19 mouse cellular contexts compared by ENCODE assay signal in the genomic region with DNA sequence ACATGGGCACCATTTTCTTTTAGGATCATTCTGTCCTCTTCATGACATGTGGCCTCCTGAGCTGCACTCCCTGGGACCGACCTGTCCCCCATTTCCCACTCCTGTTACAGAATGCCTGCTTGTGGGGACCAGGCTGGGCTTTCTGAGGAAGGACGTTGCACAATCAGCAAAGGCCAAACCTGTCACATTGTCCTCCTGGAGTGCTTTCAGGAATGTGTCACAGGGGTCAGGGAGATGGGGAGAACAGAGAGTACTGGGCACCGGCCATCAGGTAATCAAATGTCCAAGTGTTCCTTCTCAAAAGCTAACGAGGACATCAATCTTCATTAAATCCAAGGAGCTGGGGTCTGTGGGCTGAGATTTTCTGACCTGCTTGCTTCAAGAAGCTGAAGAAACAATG.
A peak's percentile ranks its signal among the peaks of the same experiment; 100 is the strongest.
DNase-seq lines count a peak whose midpoint lies in the region; ATAC-seq lines count a peak whose summit lies in the region.
"Had no signal": no experiment of that assay in that cellular context is flagged by ENCODE, and none has a peak within 500 bp of the region (broad histone marks: within the 10 kb centered on the region; RNA-seq: fewer than 3 reads in every experiment).

No protein-coding gene starts in this region.

- ATAC-seq in kidney, embryonic 14.5 days (ENCODE audit: low FRiP score, low TSS enrichment), result no peak
- ATAC-seq: intestine, embryonic 15.5 days; midbrain, embryonic 16.5 days had no signal

- DNase-seq in adrenal gland, adult 8-10 months, result peak; percentile 33
- no peak for DNase-seq in adrenal gland, postnatal 10 days
- DNase-seq in kidney, adult 11 months, result peak; percentile 40
- peak; percentile 34 for DNase-seq in lung, postnatal 36 days
- DNase-seq in lung, postnatal 10 days, result no peak
- DNase-seq in kidney, postnatal 4 days, result peak; percentile 12 to 13
- DNase-seq in gastrocnemius, postnatal 10 days, result no peak
- DNase-seq: cerebellum, adult 9-10 months; gastrocnemius, adult 2 months; liver, embryonic 13.5 days; thymus, postnatal 25 days had no signal

- no peak overlapping the region for H3K4me3 ChIP-seq in kidney, embryonic 14.5 days (ENCODE audit: low read length)
- H3K4me3 ChIP-seq: embryonic facial prominence, embryonic 10.5 days; gastrocnemius, adult 2 months; hindbrain, embryonic 15.5 days; intestine, embryonic 15.5 days; liver, embryonic 13.5 days; neural tube, embryonic 15.5 days had no signal

- no peak overlapping the region for H3K4me2 ChIP-seq in kidney, embryonic 14.5 days (replicated peaks; ENCODE audit: low read depth, low read length)
- H3K4me2 ChIP-seq: heart, embryonic 11.5 days; hindbrain, embryonic 15.5 days; intestine, embryonic 15.5 days; liver, embryonic 13.5 days; neural tube, embryonic 15.5 days had no signal

- H3K9ac ChIP-seq in kidney, embryonic 14.5 days (ENCODE audit: low read depth, low read length), result no peak overlapping the region
- H3K9ac ChIP-seq: hindbrain, embryonic 15.5 days; intestine, embryonic 15.5 days; liver, embryonic 13.5 days; neural tube, embryonic 15.5 days had no signal

- WGBS in kidney, embryonic 14.5 days, result 45% methylated on average over 4 of the region's 4 CpGs

- H3K9me3 ChIP-seq in kidney, embryonic 14.5 days (ENCODE audit: control insufficient read depth, low read length), result no peaks in the 10 kb centered on the region
- H3K9me3 ChIP-seq: embryonic facial prominence, embryonic 10.5 days; G1E; hindbrain, embryonic 15.5 days; intestine, embryonic 15.5 days; liver, embryonic 13.5 days; neural tube, embryonic 15.5 days had no signal

- no peaks in the 10 kb centered on the region for H3K36me3 ChIP-seq in kidney, embryonic 14.5 days (ENCODE audit: control insufficient read depth, insufficient read depth, low read length)
- H3K36me3 ChIP-seq: embryonic facial prominence, embryonic 10.5 days; G1E; hindbrain, embryonic 15.5 days; intestine, embryonic 15.5 days; liver, embryonic 13.5 days; neural tube, embryonic 15.5 days had no signal

- H3K27me3 ChIP-seq in kidney, embryonic 14.5 days (ENCODE audit: control insufficient read depth, insufficient read depth, low read length), result no peaks in the 10 kb centered on the region
- H3K27me3 ChIP-seq: hindbrain, embryonic 15.5 days; intestine, embryonic 15.5 days; liver, embryonic 13.5 days; neural tube, embryonic 15.5 days had no signal

- no peaks in the 10 kb centered on the region for H3K4me1 ChIP-seq in kidney, embryonic 14.5 days (ENCODE audit: control insufficient read depth, insufficient read depth, low read length)
- H3K4me1 ChIP-seq: hindbrain, embryonic 15.5 days; intestine, embryonic 15.5 days; liver, embryonic 13.5 days; neural tube, embryonic 15.5 days had no signal

- no peak overlapping the region for H3K27ac ChIP-seq in kidney, embryonic 14.5 days (ENCODE audit: low read depth, low read length)
- H3K27ac ChIP-seq: embryonic facial prominence, embryonic 10.5 days; gastrocnemius, adult 2 months; hindbrain, embryonic 15.5 days; intestine, embryonic 15.5 days; liver, embryonic 13.5 days; neural tube, embryonic 15.5 days had no signal

Comparison
In these comparisons a context has a peak if more than half of its experiments do, and no peak if none do; other contexts are left out.
1. DNase-seq: peak in adrenal gland, adult 8-10 months (single experiment), kidney, adult 11 months (single experiment), lung, postnatal 36 days (single experiment) and kidney, postnatal 4 days (2 of 2); none in adrenal gland, postnatal 10 days (single experiment), lung, postnatal 10 days (single experiment) and gastrocnemius, postnatal 10 days (single experiment).